In genomic region chr6:147043633-147044032, GRCm38 (mm10) we compare ENCODE assay signal across 8 mouse cellular contexts. TPM values are rescaled to one million over a fixed set of nuclear protein-coding genes. Genes with fewer than 3 reads are reported as not detected.
DNase-seq lines count a peak whose midpoint lies in the region; ATAC-seq and TF ChIP-seq lines count a peak whose summit lies in the region.

No protein-coding gene starts in this region.

- peaks cover 7% of the 10 kb centered on the region for H3K36me3 ChIP-seq in ES-E14 (ENCODE audit: control insufficient read depth, insufficient read depth, low read length, poor library complexity, severe bottlenecking)
- peaks cover 22% of the 10 kb centered on the region for H3K36me3 ChIP-seq in heart, embryonic 16.5 days (ENCODE audit: control insufficient read depth, insufficient read depth)
- peaks cover 27% of the 10 kb centered on the region for H3K36me3 ChIP-seq in midbrain, embryonic 10.5 days

- DNase-seq in gastrocnemius, adult 2 months, result no peak
- no peak for DNase-seq in gastrocnemius, postnatal 14 days
- DNase-seq in ES-E14 (ENCODE audit: low read depth, low spot score), result no peak
- no peak for DNase-seq in midbrain, embryonic 10.5 days (ENCODE audit: low spot score)
- no peak for DNase-seq in right cerebral cortex, postnatal 10 days (ENCODE audit: low spot score in 2 of 2)
- no peak for DNase-seq in gastrocnemius, postnatal 10 days
- DNase-seq in cerebellum, adult 11 months, result no peak

- peak overlapping the region; percentile 86 for H3K4me2 ChIP-seq in heart, embryonic 16.5 days (ENCODE audit: low read depth, low read length)

- no peaks in the 10 kb centered on the region for H3K4me1 ChIP-seq in ES-E14 (ENCODE audit: control insufficient read depth in 2 of 2, insufficient read depth in 2 of 2, low read length in 2 of 2, poor library complexity in 1 of 2)
- peaks cover 15% of the 10 kb centered on the region for H3K4me1 ChIP-seq in heart, embryonic 16.5 days (ENCODE audit: control insufficient read depth, insufficient read depth, low read length)
- peaks cover 21% of the 10 kb centered on the region for H3K4me1 ChIP-seq in midbrain, embryonic 10.5 days

- no peak for TF ChIP-seq CTCF in gastrocnemius, adult 2 months (IDR thresholded peaks at IDR 0.05)

- in situ Hi-C loops in ES-E14 (cut with MboI; ENCODE audit: low sequenced_read_pairs in 2 of 2, unreplicated experiment in 2 of 2), result no loop called here

- peak overlapping the region; percentile 80 for H3K4me3 ChIP-seq in gastrocnemius, adult 2 months
- peak overlapping the region; percentile 78 to 89 for H3K4me3 ChIP-seq in ES-E14 (ENCODE audit: insufficient read depth in 1 of 2, low read depth in 1 of 2, low read length in 2 of 2, poor library complexity in 1 of 2, severe bottlenecking in 1 of 2)
- peak overlapping the region; percentile 90 for H3K4me3 ChIP-seq in heart, embryonic 16.5 days (ENCODE audit: low read length)
- peak overlapping the region; percentile 95 for H3K4me3 ChIP-seq in midbrain, embryonic 10.5 days

- peak overlapping the region; percentile 90; the same call in 1 of the 2 replicates for H3K9ac ChIP-seq in ES-E14 (ENCODE audit: insufficient read depth, low read depth, low read length, poor library complexity, severe bottlenecking)
- peak overlapping the region; percentile 97 for H3K9ac ChIP-seq in heart, embryonic 16.5 days (ENCODE audit: low read length)

- H3K9me3 ChIP-seq in ES-E14 (ENCODE audit: control insufficient read depth, insufficient read depth, low read depth, low read length), result no peaks in the 10 kb centered on the region
- peaks cover 2% of the 10 kb centered on the region; the same call in 1 of the 2 replicates for H3K9me3 ChIP-seq in heart, embryonic 16.5 days (replicated peaks; ENCODE audit: control insufficient read depth, low read length)
- no peaks in the 10 kb centered on the region for H3K9me3 ChIP-seq in midbrain, embryonic 10.5 days (replicated peaks)

- WGBS in heart, embryonic 16.5 days, result 40% methylated on average over 7 of the region's 7 CpGs
- WGBS in midbrain, embryonic 10.5 days, result 64% methylated on average over 7 of the region's 7 CpGs

- intact Hi-C loops in gastrocnemius, adult 2 months (cut with DNase I), result no loop called here
- intact Hi-C loops in gastrocnemius, postnatal 14 days (cut with DNase I; ENCODE audit: low total_unique reads), result no loop called here

- no peaks in the 10 kb centered on the region for H3K27me3 ChIP-seq in heart, embryonic 16.5 days (ENCODE audit: control insufficient read depth, insufficient read depth, low read length)
- H3K27me3 ChIP-seq in midbrain, embryonic 10.5 days (ENCODE audit: low read depth, poor library complexity, severe bottlenecking), result no peaks in the 10 kb centered on the region

- peak overlapping the region; percentile 97; the same call in 1 of the 2 replicates for H3K27ac ChIP-seq in gastrocnemius, adult 2 months
- no peak overlapping the region for H3K27ac ChIP-seq in ES-E14 (ENCODE audit: insufficient read depth, low read depth, low read length, poor library complexity, severe bottlenecking)
- H3K27ac ChIP-seq in heart, embryonic 16.5 days (ENCODE audit: low read length), result no peak overlapping the region; the same call in 1 of the 2 replicates
- H3K27ac ChIP-seq in midbrain, embryonic 10.5 days (replicated peaks), result 0 out of 2 replicates have a peak overlapping the region, but pooled peaks have one; percentile 98

- ATAC-seq in heart, embryonic 16.5 days (replicated peaks; ENCODE audit: extremely low read depth, insufficient read depth, low FRiP score), result no peak

TF ChIP-seq in ES-E14, 5 proteins besides CTCF, POLR2A, EP300 and RAD21:
- TF ChIP-seq HCFC1 (IDR thresholded peaks at IDR 0.05; ENCODE audit: borderline replicate concordance, insufficient read depth, low read length) (no peak), ZNF384 (IDR thresholded peaks at IDR 0.05; ENCODE audit: low read depth, low read length) (no peak), MAFK (IDR thresholded peaks at IDR 0.05; ENCODE audit: insufficient read depth, low read depth, low read length) (no peak), CHD2 (IDR thresholded peaks at IDR 0.05; ENCODE audit: low read depth, low read length) (no peak), ZC3H11A (IDR thresholded peaks at IDR 0.05; ENCODE audit: borderline replicate concordance, low read depth, low read length) (no peak)

RNA-seq across cellular contexts. Expression of gene Mrps35, which starts 1.1 kb away (rescaled TPM):
- total RNA-seq in gastrocnemius, adult 2 months (2021), result 10 to 100 TPM; 37.4 to 52.4 TPM
- total RNA-seq in gastrocnemius, postnatal 14 days (2021), result 10 to 100 TPM; 50.4 to 56.3 TPM
- total RNA-seq in ES-E14 (2012; rRNA removed), result 63.4 and 74.7 TPM in 2 replicates
- 154 and 155 TPM in 2 replicates for polyA plus RNA-seq in heart, embryonic 16.5 days (2015; fragmentation: Nextera tagmentation; extraction: Ambion mirVana)
- polyA plus RNA-seq in midbrain, embryonic 10.5 days (2016; fragmentation: Nextera tagmentation; extraction: Ambion mirVana), result 109 TPM in 2 replicates
- total RNA-seq in gastrocnemius, postnatal 10 days (2021), result 10 to 100 TPM; 68.4 to 70.7 TPM

RNA-seq across cellular contexts. Expression of gene Rep15, which starts 11.2 kb away (rescaled TPM):
- total RNA-seq in gastrocnemius, adult 2 months (2021), result under 1 TPM; 0.59 to 0.66 TPM
- under 1 TPM; 0.27 to 0.53 TPM for total RNA-seq in gastrocnemius, postnatal 14 days (2021)
- total RNA-seq in ES-E14 (2012; rRNA removed), result 0.80 and 1.6 TPM in 2 replicates
- 0.49 and 0.60 TPM in 2 replicates for polyA plus RNA-seq in heart, embryonic 16.5 days (2015; fragmentation: Nextera tagmentation; extraction: Ambion mirVana)
- 0.60 and 0.69 TPM in 2 replicates for polyA plus RNA-seq in midbrain, embryonic 10.5 days (2016; fragmentation: Nextera tagmentation; extraction: Ambion mirVana)
- total RNA-seq in gastrocnemius, postnatal 10 days (2021), result under 1 TPM; 0.66 to 0.77 TPM

RNA-seq across cellular contexts. Expression of gene Mansc4, which starts 43.2 kb away (rescaled TPM):
- not detected for total RNA-seq in gastrocnemius, adult 2 months (2021)
- total RNA-seq in gastrocnemius, postnatal 14 days (2021), result under 1 TPM in 1 of 2 experiments, not detected in 1; 0.18 TPM
- 0.80 and 1.5 TPM in 2 replicates for total RNA-seq in ES-E14 (2012; rRNA removed)
- 1.1 and 1.2 TPM in 2 replicates for polyA plus RNA-seq in heart, embryonic 16.5 days (2015; fragmentation: Nextera tagmentation; extraction: Ambion mirVana)
- polyA plus RNA-seq in midbrain, embryonic 10.5 days (2016; fragmentation: Nextera tagmentation; extraction: Ambion mirVana), result 0.27 and 0.44 TPM in 2 replicates
- not detected for total RNA-seq in gastrocnemius, postnatal 10 days (2021)

RNA-seq across cellular contexts. Expression of gene Klhl42, which starts 47.5 kb away (rescaled TPM):
- total RNA-seq in gastrocnemius, adult 2 months (2021), result 1 to 10 TPM; 1.7 to 2.2 TPM
- total RNA-seq in gastrocnemius, postnatal 14 days (2021), result 1 to 10 TPM; 3.5 to 3.9 TPM
- 9.1 and 16.4 TPM in 2 replicates for total RNA-seq in ES-E14 (2012; rRNA removed)
- polyA plus RNA-seq in heart, embryonic 16.5 days (2015; fragmentation: Nextera tagmentation; extraction: Ambion mirVana), result 3.8 and 4.3 TPM in 2 replicates
- polyA plus RNA-seq in midbrain, embryonic 10.5 days (2016; fragmentation: Nextera tagmentation; extraction: Ambion mirVana), result 5.5 and 6.4 TPM in 2 replicates
- 1 to 10 TPM; 5.4 to 7.5 TPM for total RNA-seq in gastrocnemius, postnatal 10 days (2021)

Comparison
In these comparisons a context has a peak if more than half of its experiments do, and no peak if none do; other contexts are left out.
1. H3K27ac ChIP-seq: peak in gastrocnemius, adult 2 months (single experiment) and midbrain, embryonic 10.5 days (single experiment); none in ES-E14 (single experiment) and heart, embryonic 16.5 days (single experiment).
2. Peak in every context shown above with its lines, with median percentiles within 50 percentile points of each other: H3K4me3 ChIP-seq.